Mouse (Mus musculus): Measurements from ENCODE around the gene Map1b. TPM values are rescaled to one million over a fixed set of nuclear protein-coding genes. Genes with fewer than 3 reads are reported as not detected.

Gene Map1b
- 100 to 1,000 TPM; 709 to 737 TPM for total RNA-seq (2021)
- long read RNA-seq, experiment 1, partial matches to known transcripts: 4 of 35 reads
- long read RNA-seq, experiment 1, other reads (novel, unspliced or antisense): 30 of 35 reads
- long read RNA-seq, experiment 2, full-length matches to known transcripts: 4 of 53 reads
- long read RNA-seq, experiment 2, partial matches to known transcripts: 11 of 53 reads
- long read RNA-seq, experiment 2, other reads (novel, unspliced or antisense): 38 of 53 reads

- no peak for TF ChIP-seq CTCF (conservative IDR thresholded peaks at IDR 0.05)
- DNase-seq (ENCODE audit: low spot score in 2 of 2): peak; percentile 85 to 86
Measured at GRCm38 (mm10) chr13:99516448-99516881, at the start of gene Map1b. Map1b (minus strand) TSS chr13:99516540.

GRCm38 (mm10) chr13:99564346-99564745 lies 48.0 kb upstream of the Map1b start:
- no peak for TF ChIP-seq CTCF (conservative IDR thresholded peaks at IDR 0.05)
- no peak overlapping the region for H3K4me3 ChIP-seq
- no peak for DNase-seq (ENCODE audit: low spot score in 2 of 2)
- H3K27ac ChIP-seq: no peak overlapping the region

More at GRCm38 (mm10) chr13:99516448-99516881, at the start of gene Map1b:
- peak within 1 kb of the TSS; percentile 96 for H3K4me3 ChIP-seq
- peak within 1 kb of the TSS; percentile 98 for H3K27ac ChIP-seq

- H3K4me3 ChIP-seq: no peak overlapping the region
- H3K27ac ChIP-seq: no peak overlapping the region
- no peak for TF ChIP-seq CTCF (conservative IDR thresholded peaks at IDR 0.05)
- no peak for DNase-seq (ENCODE audit: low spot score in 2 of 2)
Measured at GRCm38 (mm10) chr13:99563021-99563420, 46.7 kb upstream of the Map1b start.

GRCm38 (mm10) chr13:99561843-99562550 lies 45.7 kb upstream of the Map1b start:
- no peak for DNase-seq (ENCODE audit: low spot score in 2 of 2)
- Histone ChIP-seq H3K4me3 (no peak overlapping the region), H3K27ac (peak overlapping the region; percentile 65; the same call in 1 of the 2 replicates)
- TF ChIP-seq CTCF (conservative IDR thresholded peaks at IDR 0.05): no peak

- TF ChIP-seq CTCF (conservative IDR thresholded peaks at IDR 0.05): no peak
- DNase-seq (ENCODE audit: low spot score in 2 of 2): peak in 1 of 2 experiments; percentile 23
- H3K27ac ChIP-seq: peak overlapping the region; percentile 28; the same call in 1 of the 2 replicates
- H3K4me3 ChIP-seq: no peak overlapping the region
Measured at GRCm38 (mm10) chr13:99560674-99561639, 44.6 kb upstream of the Map1b start.

GRCm38 (mm10) chr13:99558216-99558906 lies 42.0 kb upstream of the Map1b start:
- Histone ChIP-seq H3K27ac (no peak overlapping the region), H3K4me3 (no peak overlapping the region)
- no peak for DNase-seq (ENCODE audit: low spot score in 2 of 2)
- no peak for TF ChIP-seq CTCF (conservative IDR thresholded peaks at IDR 0.05)

- H3K27ac ChIP-seq: no peak overlapping the region
- no peak for TF ChIP-seq CTCF (conservative IDR thresholded peaks at IDR 0.05)
- no peak for DNase-seq (ENCODE audit: low spot score in 2 of 2)
- no peak overlapping the region for H3K4me3 ChIP-seq
Measured at GRCm38 (mm10) chr13:99557813-99558212, 41.5 kb upstream of the Map1b start.

- no peak for TF ChIP-seq CTCF (conservative IDR thresholded peaks at IDR 0.05)
- no peak for DNase-seq (ENCODE audit: low spot score in 2 of 2)
- no peak overlapping the region for H3K27ac ChIP-seq
- no peak overlapping the region for H3K4me3 ChIP-seq
Measured at GRCm38 (mm10) chr13:99557331-99557730, 41.0 kb upstream of the Map1b start.

GRCm38 (mm10) chr13:99554960-99555359 lies 38.6 kb upstream of the Map1b start:
- no peak for DNase-seq (ENCODE audit: low spot score in 2 of 2)
- H3K4me3 ChIP-seq: no peak overlapping the region
- H3K27ac ChIP-seq: no peak overlapping the region
- no peak for TF ChIP-seq CTCF (conservative IDR thresholded peaks at IDR 0.05)

- H3K27ac ChIP-seq: no peak overlapping the region
- DNase-seq (ENCODE audit: low spot score in 2 of 2): no peak
- H3K4me3 ChIP-seq: no peak overlapping the region
- no peak for TF ChIP-seq CTCF (conservative IDR thresholded peaks at IDR 0.05)
Measured at GRCm38 (mm10) chr13:99554466-99554865, 38.1 kb upstream of the Map1b start.

- H3K27ac ChIP-seq: no peak overlapping the region
- no peak for TF ChIP-seq CTCF (conservative IDR thresholded peaks at IDR 0.05)
- H3K4me3 ChIP-seq: no peak overlapping the region
- no peak for DNase-seq (ENCODE audit: low spot score in 2 of 2)
Measured at GRCm38 (mm10) chr13:99552381-99552780, 36.0 kb upstream of the Map1b start.

- Histone ChIP-seq H3K4me3 (no peak overlapping the region), H3K27ac (peak overlapping the region; percentile 73)
- TF ChIP-seq CTCF (conservative IDR thresholded peaks at IDR 0.05): no peak
- DNase-seq (ENCODE audit: low spot score in 2 of 2): peak in 1 of 2 experiments; percentile 29
Measured at GRCm38 (mm10) chr13:99550679-99551369, 34.5 kb upstream of the Map1b start.
